In the genomic region with DNA sequence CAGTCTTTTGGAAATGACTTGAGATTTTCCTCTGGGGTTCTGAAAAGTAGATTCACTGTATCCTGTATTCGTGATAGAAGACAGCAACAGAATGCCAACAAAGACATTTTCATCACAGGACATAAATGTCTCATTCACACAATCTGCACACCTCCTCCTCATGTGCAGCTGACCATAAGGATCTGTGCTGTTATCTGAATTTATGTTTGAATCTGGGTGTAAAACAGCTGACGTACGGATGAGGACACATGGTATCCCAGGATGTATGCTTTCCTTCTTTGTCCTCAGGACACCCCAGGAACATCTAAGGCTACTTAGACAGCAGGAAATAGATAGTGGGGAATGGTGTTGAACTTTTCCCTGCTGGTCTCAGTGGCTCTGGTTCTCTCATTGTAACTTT, we compare ENCODE assay signal across 18 mouse cellular contexts. TPM values are rescaled to one million over a fixed set of nuclear protein-coding genes. Genes with fewer than 3 reads are reported as not detected.
"Had no signal": no experiment of that assay in that cellular context is flagged by ENCODE, and none has a peak within 500 bp of the region (broad histone marks: within the 10 kb centered on the region; RNA-seq: fewer than 3 reads in every experiment).

No protein-coding gene starts in this region.

- ATAC-seq: liver, embryonic 12.5 days; liver, postnatal 0 days; lung, postnatal 0 days; midbrain, embryonic 13.5 days; midbrain, embryonic 15.5 days; midbrain, embryonic 16.5 days had no signal

- DNase-seq: left cerebral cortex, postnatal 4 days; liver; liver, embryonic 13.5 days; liver, postnatal 0 days; lung, adult 18-20 months; lung, adult 2 months; lung, embryonic 14.5 days; lung, postnatal 10 days; lung, postnatal 14 days; lung, postnatal 36 days; lung, postnatal 4 days; midbrain, embryonic 14.5 days had no signal

RNA-seq across cellular contexts. Expression of a gene that starts 37.9 kb away (rescaled TPM):
- total RNA-seq: monocyte, adult 5-6 weeks had no signal
